Mouse (Mus musculus): Measurements from ENCODE around the gene Gtf2h5.

DNA sequence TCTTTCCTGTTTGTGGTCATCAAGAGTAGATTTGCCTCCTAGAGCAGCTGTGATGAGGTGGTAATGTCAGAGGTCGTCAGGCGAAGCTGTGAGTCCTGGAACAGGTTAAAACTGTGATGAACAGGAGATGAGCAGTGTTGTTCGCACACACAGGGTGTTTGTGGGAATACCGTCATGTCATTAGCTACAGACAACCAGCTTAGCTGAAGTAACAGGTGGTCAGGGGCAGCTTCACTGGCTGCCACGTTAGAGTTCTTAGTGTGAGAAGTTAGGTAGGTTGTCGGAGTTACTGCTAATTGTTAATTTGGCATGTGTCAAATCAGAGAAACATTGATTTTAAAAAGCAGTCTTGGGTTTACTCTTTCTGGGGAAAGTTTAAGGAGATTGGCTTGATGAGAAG is 34.1 kb downstream of the Gtf2h5 start:
- TF ChIP-seq ZC3H11A (IDR thresholded peaks at IDR 0.05; ENCODE audit: borderline replicate concordance, low read depth, low read length) (no peak), ZNF384 (IDR thresholded peaks at IDR 0.05; ENCODE audit: low read depth, low read length) (no peak)
